Mouse (Mus musculus): Measurements from ENCODE around the gene Nos1ap.

- TF ChIP-seq EP300 (IDR thresholded peaks at IDR 0.05; ENCODE audit: low read depth) (no peak), CTCF (IDR thresholded peaks at IDR 0.05; ENCODE audit: low read depth) (no peak)
Measured at GRCm38 (mm10) chr1:170554939-170555293, 34.7 kb downstream of the Nos1ap start.

Measured in liver, postnatal 0 days (tissue).